Mouse (Mus musculus) CH12.LX (cell line): ENCODE measurements around the gene Prkce. TPM values are rescaled to one million over a fixed set of nuclear protein-coding genes. Genes with fewer than 3 reads are reported as not detected.
A peak's percentile ranks its signal among the peaks of the same experiment; 100 is the strongest.

Experiments
- DNase-seq: peaks from one replicate; pipeline ENCODE4 v3.0.0-alpha.2; 2013; ENCODE audit errors: extremely low read depth
- H3K27ac ChIP-seq: 2 replicates; pipeline ENCODE4 v1.5.1; 2012; ENCODE audit warnings: low read depth, mild to moderate bottlenecking, control low read depth, moderate library complexity; ENCODE audit not compliant: insufficient read depth
- H3K27me3 ChIP-seq: replicated peaks from 2 replicates; pipeline ENCODE3; 2012; ENCODE audit warnings: inconsistent platforms
- H3K36me3 ChIP-seq, 2 experiments: replicated peaks in 1 of 2; 2 replicates each; pipeline versions ENCODE3 to v1.6.1; 2012; ENCODE audit warnings: inconsistent platforms in 1 of 2, low read length in 1 of 2, mild to moderate bottlenecking in 1 of 2, mixed read lengths in 1 of 2, moderate library complexity in 1 of 2; ENCODE audit not compliant: control insufficient read depth in 1 of 2, insufficient read depth in 1 of 2
- H3K4me1 ChIP-seq, 2 experiments: 2 replicates each; pipeline ENCODE4 v1.6.1; 2012; ENCODE audit warnings: inconsistent platforms in 1 of 2, moderate library complexity in 1 of 2; ENCODE audit not compliant: insufficient read depth in 2 of 2, control insufficient read depth in 1 of 2
- H3K4me2 ChIP-seq: 2 replicates; pipeline ENCODE4 v1.6.1; 2012; ENCODE audit warnings: low read depth, mild to moderate bottlenecking, control low read depth; ENCODE audit not compliant: poor library complexity, insufficient read depth, severe bottlenecking
- H3K4me3 ChIP-seq, 3 experiments: fragments of 150-350 bp in 1 of 3; sonication (generic) in 1 of 3; replicated peaks in 1 of 3; 2 replicates each; pipeline versions ENCODE3 to v1.5.1; 2011 to 2012; ENCODE audit warnings: low read depth in 2 of 3, low read length in 2 of 3, mild to moderate bottlenecking in 2 of 3, moderate library complexity in 2 of 3, control low read depth in 1 of 3, improper control_type of control experiment in 1 of 3, inconsistent platforms in 1 of 3, mixed read lengths in 1 of 3; ENCODE audit not compliant: poor library complexity in 1 of 3
- H3K79me2 ChIP-seq: replicated peaks from 2 replicates; pipeline ENCODE4 v1.6.1; 2012; ENCODE audit warnings: mild to moderate bottlenecking, moderate library complexity; ENCODE audit not compliant: control insufficient read depth, poor library complexity, insufficient read depth, severe bottlenecking; ENCODE audit errors: extremely low read depth
- H3K9ac ChIP-seq: 2 replicates; pipeline ENCODE4 v1.6.1; 2012; ENCODE audit warnings: low read depth, mild to moderate bottlenecking, control low read depth, moderate library complexity; ENCODE audit not compliant: insufficient read depth
- H3K9me3 ChIP-seq: replicated peaks from 2 replicates; pipeline ENCODE3; 2012; ENCODE audit warnings: low read length, inconsistent platforms, mixed read lengths
- BHLHE40 ChIP-seq: IDR thresholded peaks from 2 replicates; pipeline ENCODE4 v1.6.1; 2011; ENCODE audit warnings: mild to moderate bottlenecking, low read depth, low read length, improper control_type of control experiment
- CHD1 ChIP-seq: IDR thresholded peaks from 2 replicates; pipeline ENCODE4 v1.6.1; 2012; ENCODE audit warnings: low read depth, low read length, improper control_type of control experiment, inconsistent platforms
- CHD2 ChIP-seq: IDR thresholded peaks from 2 replicates; pipeline ENCODE4 v1.6.1; 2011; ENCODE audit warnings: low read length, improper control_type of control experiment
- CTCF ChIP-seq, 2 experiments: IDR thresholded peaks in 1 of 2; conservative IDR thresholded peaks in 1 of 2; 2 replicates each; pipeline ENCODE4 v1.5.1; 2011 to 2012; ENCODE audit warnings: low read depth in 2 of 2, low read length in 2 of 2, improper control_type of control experiment in 1 of 2, inconsistent platforms in 1 of 2, mild to moderate bottlenecking in 1 of 2, moderate library complexity in 1 of 2
- E2F4 ChIP-seq: IDR thresholded peaks from 2 replicates; pipeline ENCODE4 v1.6.1; 2011; ENCODE audit warnings: low read depth, low read length, improper control_type of control experiment; ENCODE audit not compliant: insufficient replicate concordance
- ELF1 ChIP-seq: IDR thresholded peaks from 2 replicates; pipeline ENCODE4 v1.6.1; 2014; ENCODE audit warnings: low read depth, mild to moderate bottlenecking, inconsistent platforms, low read length, improper control_type of control experiment
- EP300 ChIP-seq: IDR thresholded peaks from 2 replicates; pipeline ENCODE4 v1.6.1; 2011; ENCODE audit warnings: low read length, improper control_type of control experiment
- ETS1 ChIP-seq: conservative IDR thresholded peaks from 2 replicates; pipeline ENCODE4 v1.6.1; 2012; ENCODE audit warnings: low read depth, mild to moderate bottlenecking, inconsistent platforms, low read length, improper control_type of control experiment, moderate library complexity
- GABPA ChIP-seq: IDR thresholded peaks from 2 replicates; pipeline ENCODE4 v1.6.1; 2012; ENCODE audit warnings: low read depth, low read length, improper control_type of control experiment, inconsistent platforms; ENCODE audit not compliant: insufficient replicate concordance
- HCFC1 ChIP-seq: IDR thresholded peaks from 2 replicates; pipeline ENCODE4 v1.6.1; 2012; ENCODE audit warnings: low read depth, mild to moderate bottlenecking, inconsistent platforms, low read length, improper control_type of control experiment
- IRF4 ChIP-seq: IDR thresholded peaks from 2 replicates; pipeline ENCODE4 v1.6.1; 2014; ENCODE audit warnings: low read depth, mild to moderate bottlenecking, inconsistent platforms, low read length, improper control_type of control experiment
- JUN ChIP-seq: IDR thresholded peaks from 2 replicates; pipeline ENCODE4 v1.6.1; 2011; ENCODE audit warnings: low read depth, mild to moderate bottlenecking, low read length, improper control_type of control experiment, moderate library complexity; ENCODE audit not compliant: insufficient read depth
- JUND ChIP-seq: conservative IDR thresholded peaks from 2 replicates; pipeline ENCODE4 v1.6.1; 2011; ENCODE audit warnings: low read depth, low read length, improper control_type of control experiment
- KAT2A ChIP-seq: IDR thresholded peaks from 2 replicates; pipeline ENCODE4 v1.6.1; 2012; ENCODE audit warnings: low read length, improper control_type of control experiment, inconsistent platforms; ENCODE audit not compliant: insufficient replicate concordance
- MAFK ChIP-seq: IDR thresholded peaks from 2 replicates; pipeline ENCODE4 v1.6.1; 2011; ENCODE audit warnings: low read length, improper control_type of control experiment; ENCODE audit not compliant: insufficient replicate concordance
- MAX ChIP-seq: IDR thresholded peaks from 2 replicates; pipeline ENCODE4 v1.6.1; 2011; ENCODE audit warnings: low read length, improper control_type of control experiment
- MAZ ChIP-seq: IDR thresholded peaks from 2 replicates; pipeline ENCODE4 v1.6.1; 2012; ENCODE audit warnings: low read depth, mild to moderate bottlenecking, inconsistent platforms, low read length, improper control_type of control experiment, moderate library complexity
- MEF2A ChIP-seq: IDR thresholded peaks from 2 replicates; pipeline ENCODE4 v1.6.1; 2014; ENCODE audit warnings: low read depth, mild to moderate bottlenecking, inconsistent platforms, low read length, improper control_type of control experiment, borderline replicate concordance
- MXI1 ChIP-seq: IDR thresholded peaks from 2 replicates; pipeline ENCODE4 v1.6.1; 2011; ENCODE audit warnings: mild to moderate bottlenecking, low read depth, low read length, improper control_type of control experiment
- MYC ChIP-seq: IDR thresholded peaks from 2 replicates; pipeline ENCODE4 v1.6.1; 2011; ENCODE audit warnings: low read depth, mild to moderate bottlenecking, improper control_type of control experiment, low read length
- NELFE ChIP-seq: IDR thresholded peaks from 2 replicates; pipeline ENCODE4 v1.6.1; 2011; ENCODE audit warnings: low read depth, low read length, improper control_type of control experiment
- NRF1 ChIP-seq: IDR thresholded peaks from 2 replicates; pipeline ENCODE4 v1.6.1; 2014; ENCODE audit warnings: low read depth, mild to moderate bottlenecking, inconsistent platforms, low read length, improper control_type of control experiment, moderate library complexity
- PAX5 ChIP-seq: IDR thresholded peaks from 2 replicates; pipeline ENCODE4 v1.6.1; 2012; ENCODE audit warnings: low read length, inconsistent platforms, mixed read lengths
- POLR2A ChIP-seq: IDR thresholded peaks from 2 replicates; pipeline ENCODE4 v1.6.1; 2011; ENCODE audit warnings: low read depth, mild to moderate bottlenecking, improper control_type of control experiment, low read length
- POLR2AphosphoS2 ChIP-seq: IDR thresholded peaks from 2 replicates; pipeline ENCODE4 v1.6.1; 2011; ENCODE audit warnings: low read depth, low read length, improper control_type of control experiment
- RAD21 ChIP-seq: IDR thresholded peaks from 2 replicates; pipeline ENCODE4 v1.6.1; 2011; ENCODE audit warnings: low read depth, mild to moderate bottlenecking, low read length, improper control_type of control experiment, moderate library complexity
- RCOR1 ChIP-seq: conservative IDR thresholded peaks from 2 replicates; pipeline ENCODE4 v1.6.1; 2012; ENCODE audit warnings: low read depth, mild to moderate bottlenecking, inconsistent platforms, low read length, improper control_type of control experiment
- SIN3A ChIP-seq: IDR thresholded peaks from 2 replicates; pipeline ENCODE4 v1.6.1; 2012; ENCODE audit warnings: low read length, improper control_type of control experiment, inconsistent platforms
- SMC3 ChIP-seq: IDR thresholded peaks from 2 replicates; pipeline ENCODE4 v1.6.1; 2011; ENCODE audit warnings: low read depth, low read length, improper control_type of control experiment
- TBP ChIP-seq: conservative IDR thresholded peaks from 2 replicates; pipeline ENCODE4 v1.6.1; 2011; ENCODE audit warnings: low read depth, low read length, improper control_type of control experiment
- TCF12 ChIP-seq: IDR thresholded peaks from 2 replicates; pipeline ENCODE4 v1.6.1; 2014; ENCODE audit warnings: low read depth, mild to moderate bottlenecking, inconsistent platforms, low read length, improper control_type of control experiment
- UBTF ChIP-seq: IDR thresholded peaks from 2 replicates; pipeline ENCODE4 v1.6.1; 2012; ENCODE audit warnings: low read depth, mild to moderate bottlenecking, inconsistent platforms, low read length, improper control_type of control experiment, moderate library complexity
- USF1 ChIP-seq: IDR thresholded peaks from 2 replicates; pipeline ENCODE4 v1.6.1; 2014; ENCODE audit warnings: low read depth, mild to moderate bottlenecking, inconsistent platforms, low read length, improper control_type of control experiment
- USF2 ChIP-seq: conservative IDR thresholded peaks from 2 replicates; pipeline ENCODE4 v1.6.1; 2011; ENCODE audit warnings: low read depth, low read length, improper control_type of control experiment
- ZC3H11A ChIP-seq: IDR thresholded peaks from 2 replicates; pipeline ENCODE4 v1.6.1; 2012; ENCODE audit warnings: low read depth, mild to moderate bottlenecking, inconsistent platforms, low read length, improper control_type of control experiment
- ZKSCAN1 ChIP-seq: IDR thresholded peaks from 2 replicates; pipeline ENCODE4 v1.6.1; 2012; ENCODE audit warnings: low read depth, inconsistent platforms, low read length, improper control_type of control experiment, borderline replicate concordance
- ZMIZ1 ChIP-seq: IDR thresholded peaks from 2 replicates; pipeline ENCODE4 v1.6.1; 2012; ENCODE audit warnings: low read depth, mild to moderate bottlenecking, inconsistent platforms, low read length, improper control_type of control experiment
- ZNF384 ChIP-seq: IDR thresholded peaks from 2 replicates; pipeline ENCODE4 v1.6.1; 2012; ENCODE audit warnings: low read depth, low read length, improper control_type of control experiment, inconsistent platforms
- dilution Hi-C: fragments of 300-500 bp; cut with MboI; formaldehyde crosslinking; loops from 2 replicates; pipeline ENCODE4 v1.14.3; 2020; ENCODE audit warnings: low sequenced_read_pairs; ENCODE audit not compliant: extremely low pct_unique_long_range_greater_than_20kb, extremely low pct_ligation_motif_present
- in situ Hi-C: fragments of 300-500 bp; cut with MboI; formaldehyde crosslinking; loops from 3 replicates; pipeline ENCODE4 v1.14.3; 2019; ENCODE audit warnings: low sequenced_read_pairs, low pct_ligation_motif_present, low pct_unique_long_range_greater_than_20kb, mixed read lengths
- polyA plus RNA-seq: library from polyadenylated mRNA; unstranded; fragments of >175 nt; gene quantifications from 2 replicates; pipeline ENCODE4 v1.2.1, GENCODE M21; 2012; ENCODE audit warnings: low read depth; ENCODE audit not compliant: insufficient read length
- total RNA-seq, 2 experiments: library from RNA; depleted of rRNA; stranded (reverse); fragments of 300-350 nt in 1 of 2; fragments of >200 nt in 1 of 2; gene quantifications; 2 replicates each; pipeline ENCODE4 v1.2.3; 2012 to 2014

Gene Prkce
- total and polyA plus RNA-seq, 3 experiments, result 4.1 to 13.2 (median 11.4) TPM

DNA sequence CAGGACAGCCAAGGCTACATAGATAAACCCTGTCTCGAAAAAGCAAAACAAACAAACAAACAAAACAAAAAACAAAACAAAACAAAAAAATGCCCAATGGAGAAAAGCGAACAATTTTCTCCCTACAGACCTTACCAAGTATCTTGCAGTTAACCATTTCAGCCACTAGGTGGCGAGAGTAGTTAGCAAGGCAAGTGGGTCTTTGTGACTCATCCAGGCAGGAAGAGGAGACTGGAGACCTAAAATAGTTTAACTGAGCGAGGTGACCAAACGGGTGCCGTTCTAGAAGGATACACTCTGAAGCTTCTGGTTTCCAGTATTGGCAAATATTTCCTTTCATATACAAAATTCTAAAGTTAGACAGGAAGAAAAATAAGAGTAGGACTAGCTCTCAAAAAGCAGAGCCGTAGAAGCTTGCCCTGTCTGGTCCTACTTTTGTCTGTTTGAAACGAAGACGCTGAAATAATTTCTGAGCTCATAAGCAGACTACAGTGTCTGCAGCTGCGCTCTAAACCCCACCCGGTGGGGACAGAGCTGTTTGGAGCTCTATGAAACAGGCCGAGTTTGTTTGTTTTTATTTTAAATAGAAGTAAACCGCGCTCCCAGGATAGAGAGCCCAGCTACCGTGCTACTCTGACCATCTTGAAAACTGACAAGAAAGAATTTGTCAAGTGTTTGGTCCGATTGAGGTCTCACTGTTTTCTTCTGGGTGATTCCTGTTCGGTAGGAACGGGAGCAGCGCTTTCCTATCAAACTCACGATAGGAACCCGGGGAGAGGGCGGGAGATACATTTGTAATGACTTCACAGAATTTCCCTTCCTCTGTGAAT lies 368.5 kb downstream of the Prkce start:
- H3K9ac ChIP-seq, result no peak overlapping the region; the same call in 1 of the 2 replicates
- in situ Hi-C loops, result no loop called here
- dilution Hi-C loops, result no loop called here

GRCm38 (mm10) chr17:86539881-86540430 lies 372.4 kb downstream of the Prkce start:
- dilution Hi-C loops, result no loop called here
- in situ Hi-C loops, result no loop called here
- no peak overlapping the region for H3K4me3 ChIP-seq
- H3K4me1 ChIP-seq, result peaks cover 0 to 11% of the 10 kb centered on the region in 2 experiments; a peak in 1 of 4 replicates
- TF ChIP-seq CTCF (conservative IDR thresholded peaks at IDR 0.05 in 1 of 2, IDR thresholded peaks at IDR 0.05 in 1 of 2; ENCODE audit: low read depth in 2 of 2, low read length in 2 of 2) (no peak), IRF4 (no peak), CHD1 (no peak)
- peaks cover 9 to 38% of the 10 kb centered on the region in 2 experiments for H3K36me3 ChIP-seq
- H3K27me3 ChIP-seq, result no peaks in the 10 kb centered on the region
- no peaks in the 10 kb centered on the region for H3K9me3 ChIP-seq
- DNase-seq, result no peak
- no peaks in the 10 kb centered on the region for H3K79me2 ChIP-seq
- no peak overlapping the region for H3K4me2 ChIP-seq
- H3K27ac ChIP-seq, result no peak overlapping the region
- no peak overlapping the region for H3K9ac ChIP-seq

More for the DNA sequence above, 368.5 kb downstream of the Prkce start:
- H3K27ac ChIP-seq, result no peak overlapping the region
- no peak overlapping the region for H3K4me3 ChIP-seq
- TF ChIP-seq E2F4, result no peak
- TF ChIP-seq HCFC1, result no peak
- no peak for TF ChIP-seq ZMIZ1
- TF ChIP-seq JUND, result peak; percentile 60; the same call in 1 of the 2 replicates
- no peak for TF ChIP-seq BHLHE40
- TF ChIP-seq USF1, result no peak
- TF ChIP-seq ZKSCAN1, result no peak
- no peak for TF ChIP-seq TCF12
- TF ChIP-seq MAFK, result no peak
- TF ChIP-seq POLR2AphosphoS2, result no peak
- TF ChIP-seq IRF4, result no peak
- no peak; the same call in 1 of the 2 replicates for TF ChIP-seq JUN
- TF ChIP-seq UBTF, result no peak
- no peak for TF ChIP-seq MAX
- peak; percentile 92 for TF ChIP-seq RAD21
- no peak for TF ChIP-seq SIN3A
- no peak for TF ChIP-seq PAX5
- TF ChIP-seq ZC3H11A, result peak; percentile 68
- TF ChIP-seq USF2, result no peak
- no peak for TF ChIP-seq KAT2A
- 0 out of 2 replicates have a peak, but pooled peaks have one; percentile 31 for TF ChIP-seq NELFE
- no peak for TF ChIP-seq GABPA
- no peak for TF ChIP-seq MXI1
- no peak for TF ChIP-seq ZNF384
- TF ChIP-seq MYC, result no peak
- TF ChIP-seq CHD1, result no peak
- TF ChIP-seq TBP, result no peak
- no peak for TF ChIP-seq CHD2
- peak; percentile 72; the same call in 1 of the 2 replicates for TF ChIP-seq MEF2A
- TF ChIP-seq ELF1, result no peak
- TF ChIP-seq RCOR1, result no peak
- no peak for TF ChIP-seq POLR2A
- peak; percentile 84 to 92 for TF ChIP-seq CTCF (conservative IDR thresholded peaks at IDR 0.05 in 1 of 2, IDR thresholded peaks at IDR 0.05 in 1 of 2; ENCODE audit: low read depth in 2 of 2, low read length in 2 of 2)
- TF ChIP-seq EP300, result no peak
- no peak for TF ChIP-seq NRF1
- peak; percentile 93 for TF ChIP-seq SMC3
- no peak for TF ChIP-seq ETS1
- TF ChIP-seq MAZ, result no peak
- TF ChIP-seq, all 38 proteins: peak for 7
- Histone ChIP-seq H3K79me2 (no peaks in the 10 kb centered on the region), H3K4me1 (peaks cover 0 to 29% of the 10 kb centered on the region in 2 experiments; a peak in 2 of 4 replicates), H3K27me3 (no peaks in the 10 kb centered on the region), H3K9me3 (no peaks in the 10 kb centered on the region), H3K4me2 (peak overlapping the region; percentile 10; the same call in 1 of the 2 replicates), H3K36me3 (peaks cover 2 to 34% of the 10 kb centered on the region in 2 experiments)
- peak; percentile 90 for DNase-seq
